Mouse (Mus musculus): Measurements from ENCODE around the gene Acbd5.
A peak's percentile ranks its signal among the peaks of the same experiment; 100 is the strongest.

Acbd5 gene

GRCm38 (mm10) chr2:23068894-23069744 lies 1.2 kb downstream of the Acbd5 start:
- peak; percentile 93 for DNase-seq

GRCm38 (mm10) chr2:23070491-23070890 lies 2.5 kb downstream of the Acbd5 start:
- no peak for DNase-seq

- DNase-seq = no peak
Measured at GRCm38 (mm10) chr2:23071406-23071805, 3.4 kb downstream of the Acbd5 start.

GRCm38 (mm10) chr2:23075846-23076245 lies 7.9 kb downstream of the Acbd5 start:
- DNase-seq = no peak

GRCm38 (mm10) chr2:23076783-23077182 lies 8.8 kb downstream of the Acbd5 start:
- no peak for DNase-seq

GRCm38 (mm10) chr2:23077693-23078092 lies 9.7 kb downstream of the Acbd5 start:
- no peak for DNase-seq

- DNase-seq = no peak
Measured at GRCm38 (mm10) chr2:23078588-23078987, 10.6 kb downstream of the Acbd5 start.

- DNase-seq = no peak
Measured at GRCm38 (mm10) chr2:23084540-23084939, 16.6 kb downstream of the Acbd5 start.

- DNase-seq = no peak
Measured at GRCm38 (mm10) chr2:23092216-23092615, 24.2 kb downstream of the Acbd5 start.

GRCm38 (mm10) chr2:23097028-23097427 lies 29.1 kb downstream of the Acbd5 start:
- no peak for DNase-seq

- DNase-seq = no peak
Measured at GRCm38 (mm10) chr2:23102266-23102665, 34.3 kb downstream of the Acbd5 start.

- DNase-seq = no peak
Measured at GRCm38 (mm10) chr2:23119573-23119972, 51.6 kb downstream of the Acbd5 start.

GRCm38 (mm10) chr2:23155199-23155621 lies 87.2 kb downstream of the Acbd5 start:
- no peak for DNase-seq

- peak; percentile 96 for DNase-seq
Measured at GRCm38 (mm10) chr2:23155777-23156607, 88.0 kb downstream of the Acbd5 start, which contains the start of the genes Mastl and Yme1l1. Gene Mastl (minus strand): TSS chr2:23156024. Gene Yme1l1 (plus strand): TSS chr2:23156369.

GRCm38 (mm10) chr2:23156608-23157081 lies 88.7 kb downstream of the Acbd5 start:
- DNase-seq = no peak
